Mouse (Mus musculus): ENCODE results near the gene Gm10134. TPM values are rescaled to one million over a fixed set of nuclear protein-coding genes. Genes with fewer than 3 reads are reported as not detected.

Gm10134 gene
- polyA plus RNA-seq, 1 experiment from 2014 or later: 10.3 TPM

DNA sequence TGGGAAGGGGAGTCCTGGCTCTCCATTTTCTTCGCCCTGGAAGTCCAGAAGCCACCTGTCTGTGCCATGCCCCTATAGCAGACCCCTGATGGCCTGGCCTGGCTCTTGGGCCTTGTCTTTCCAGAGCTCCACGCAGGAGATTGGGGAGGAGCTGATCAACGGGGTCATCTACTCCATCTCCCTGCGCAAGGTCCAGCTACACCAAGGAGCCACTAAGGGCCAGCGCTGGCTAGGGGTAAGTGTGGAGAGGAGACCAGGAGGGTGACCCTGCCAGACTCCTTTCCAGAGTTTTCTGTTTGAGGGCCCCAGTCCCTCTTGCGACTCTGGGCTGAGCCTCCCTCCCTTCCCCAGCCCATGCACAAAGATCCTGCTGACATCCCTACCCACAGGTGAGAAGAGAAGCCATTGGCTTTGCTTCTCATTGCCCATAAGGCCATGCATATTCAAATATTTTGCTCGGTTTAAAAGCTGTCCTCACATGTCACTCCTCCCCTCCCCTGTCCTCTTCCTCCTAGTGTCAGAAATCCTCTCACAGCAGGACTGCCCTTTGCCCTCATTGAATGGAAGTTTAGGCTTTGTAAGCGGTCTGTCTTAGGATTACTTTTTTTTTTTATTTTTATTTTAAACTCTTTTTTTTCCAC, 34.8 kb downstream of the Gm10134 start:
- no peaks in the 10 kb centered on the region for H3K27me3 ChIP-seq (replicated peaks; ENCODE audit: control insufficient read depth, insufficient read depth, low read length)
- H3K4me3 ChIP-seq (ENCODE audit: low read length): no peak overlapping the region
- peaks cover 8% of the 10 kb centered on the region; the same call in 1 of the 2 replicates for H3K36me3 ChIP-seq (ENCODE audit: control insufficient read depth, insufficient read depth, low read length)
- no peak for ATAC-seq
- H3K4me1 ChIP-seq (ENCODE audit: control insufficient read depth, insufficient read depth, low read length): peaks cover 53% of the 10 kb centered on the region
- no peak overlapping the region for H3K27ac ChIP-seq (ENCODE audit: low read length)
- no peaks in the 10 kb centered on the region for H3K9me3 ChIP-seq (ENCODE audit: control insufficient read depth, low read length)
- 79% methylated on average over 8 of the region's 8 CpGs for WGBS
- H3K4me2 ChIP-seq (ENCODE audit: low read depth, low read length): no peak overlapping the region
- H3K9ac ChIP-seq (ENCODE audit: low read depth, low read length): 0 out of 2 replicates have a peak overlapping the region, but pooled peaks have one; percentile 38

- no peaks in the 10 kb centered on the region for H3K9me3 ChIP-seq (ENCODE audit: control insufficient read depth, low read length)
- H3K9ac ChIP-seq (ENCODE audit: low read depth, low read length): no peak overlapping the region
- H3K4me2 ChIP-seq (ENCODE audit: low read depth, low read length): no peak overlapping the region
- H3K27ac ChIP-seq (ENCODE audit: low read length): no peak overlapping the region
- no peaks in the 10 kb centered on the region for H3K27me3 ChIP-seq (replicated peaks; ENCODE audit: control insufficient read depth, insufficient read depth, low read length)
- ATAC-seq: no peak
- no peak overlapping the region for H3K4me3 ChIP-seq (ENCODE audit: low read length)
- 94% methylated on average over 8 of the region's 8 CpGs for WGBS
- H3K36me3 ChIP-seq (ENCODE audit: control insufficient read depth, insufficient read depth, low read length): peaks cover 12% of the 10 kb centered on the region
- peaks cover 21% of the 10 kb centered on the region for H3K4me1 ChIP-seq (ENCODE audit: control insufficient read depth, insufficient read depth, low read length)
Observed at GRCm38 (mm10) chr2:28543894-28544293, 38.0 kb downstream of the Gm10134 start.

GRCm38 (mm10) chr2:28545976-28546375, 40.1 kb downstream of the Gm10134 start:
- Histone ChIP-seq H3K4me3 (ENCODE audit: low read length) (no peak overlapping the region), H3K36me3 (ENCODE audit: control insufficient read depth, insufficient read depth, low read length) (peaks cover 17% of the 10 kb centered on the region), H3K27me3 (replicated peaks; ENCODE audit: control insufficient read depth, insufficient read depth, low read length) (no peaks in the 10 kb centered on the region), H3K4me2 (ENCODE audit: low read depth, low read length) (no peak overlapping the region), H3K27ac (ENCODE audit: low read length) (no peak overlapping the region), H3K4me1 (ENCODE audit: control insufficient read depth, insufficient read depth, low read length) (peaks cover under 1% of the 10 kb centered on the region; the same call in 1 of the 2 replicates), H3K9me3 (ENCODE audit: control insufficient read depth, low read length) (no peaks in the 10 kb centered on the region), H3K9ac (ENCODE audit: low read depth, low read length) (peak overlapping the region; percentile 14; the same call in 1 of the 2 replicates)
- no peak for ATAC-seq

- Histone ChIP-seq H3K4me2 (ENCODE audit: low read depth, low read length) (no peak overlapping the region), H3K9me3 (ENCODE audit: control insufficient read depth, low read length) (no peaks in the 10 kb centered on the region), H3K27me3 (replicated peaks; ENCODE audit: control insufficient read depth, insufficient read depth, low read length) (no peaks in the 10 kb centered on the region), H3K36me3 (ENCODE audit: control insufficient read depth, insufficient read depth, low read length) (peaks cover 17% of the 10 kb centered on the region), H3K4me1 (ENCODE audit: control insufficient read depth, insufficient read depth, low read length) (no peaks in the 10 kb centered on the region; the same call in 1 of the 2 replicates), H3K27ac (ENCODE audit: low read length) (no peak overlapping the region), H3K4me3 (ENCODE audit: low read length) (no peak overlapping the region), H3K9ac (ENCODE audit: low read depth, low read length) (no peak overlapping the region)
- no peak for ATAC-seq
- WGBS: 78% methylated on average over 6 of the region's 6 CpGs
Observed at GRCm38 (mm10) chr2:28546560-28546959, 40.7 kb downstream of the Gm10134 start.

DNA sequence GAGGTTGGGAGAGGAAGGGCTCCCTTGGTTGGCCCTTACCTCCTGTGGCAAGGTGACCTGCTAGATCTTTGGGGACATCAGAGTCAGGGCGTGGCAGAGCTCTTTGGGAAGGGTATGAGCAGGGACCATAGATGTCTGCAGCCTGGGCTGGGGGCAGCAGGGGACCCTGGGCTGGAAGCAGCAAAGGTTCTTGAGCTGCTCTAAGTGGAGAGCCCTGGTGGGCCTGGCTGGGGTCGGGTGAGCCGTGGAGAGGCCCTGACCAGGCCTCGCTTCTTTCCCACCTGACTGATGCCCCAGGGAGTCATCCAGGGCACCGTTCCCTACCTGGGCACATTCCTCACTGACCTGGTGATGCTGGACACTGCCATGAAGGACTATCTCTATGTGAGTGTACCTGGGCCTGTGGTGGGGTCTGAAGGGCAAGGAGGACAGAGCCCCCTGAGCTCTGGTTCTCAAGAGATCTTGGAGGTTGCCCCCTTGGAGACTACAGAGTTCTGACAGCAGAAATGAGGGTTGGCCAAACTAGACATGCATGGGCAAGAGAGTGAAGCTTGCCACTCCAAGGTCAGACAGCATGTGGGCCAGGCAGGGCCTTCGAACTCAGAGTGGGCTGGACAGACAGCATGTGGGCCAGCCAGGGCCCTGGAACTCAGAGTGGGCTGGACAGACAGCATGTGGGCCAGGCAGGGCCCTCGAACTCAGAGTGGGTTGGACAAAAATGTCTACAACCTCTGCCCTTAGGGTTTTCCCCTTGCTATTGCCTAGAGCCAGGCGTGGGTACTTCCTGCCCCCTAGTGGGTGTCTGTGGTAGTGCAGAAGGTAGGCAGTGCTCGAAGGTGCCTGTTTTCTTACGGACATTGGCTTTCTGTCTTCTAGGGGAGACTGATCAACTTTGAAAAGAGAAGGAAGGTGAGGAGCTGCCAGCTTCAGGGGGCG, 41.6 kb downstream of the Gm10134 start:
- H3K9ac ChIP-seq (ENCODE audit: low read depth, low read length): no peak overlapping the region
- ATAC-seq: peak; percentile 65
- H3K36me3 ChIP-seq (ENCODE audit: control insufficient read depth, insufficient read depth, low read length): peaks cover 25% of the 10 kb centered on the region
- H3K27ac ChIP-seq (ENCODE audit: low read length): no peak overlapping the region
- no peaks in the 10 kb centered on the region for H3K4me1 ChIP-seq (ENCODE audit: control insufficient read depth, insufficient read depth, low read length)
- no peaks in the 10 kb centered on the region for H3K9me3 ChIP-seq (ENCODE audit: control insufficient read depth, low read length)
- H3K27me3 ChIP-seq (replicated peaks; ENCODE audit: control insufficient read depth, insufficient read depth, low read length): no peaks in the 10 kb centered on the region
- no peak overlapping the region for H3K4me3 ChIP-seq (ENCODE audit: low read length)
- no peak overlapping the region for H3K4me2 ChIP-seq (ENCODE audit: low read depth, low read length)
- WGBS: 52% methylated on average over 11 of the region's 11 CpGs

DNA sequence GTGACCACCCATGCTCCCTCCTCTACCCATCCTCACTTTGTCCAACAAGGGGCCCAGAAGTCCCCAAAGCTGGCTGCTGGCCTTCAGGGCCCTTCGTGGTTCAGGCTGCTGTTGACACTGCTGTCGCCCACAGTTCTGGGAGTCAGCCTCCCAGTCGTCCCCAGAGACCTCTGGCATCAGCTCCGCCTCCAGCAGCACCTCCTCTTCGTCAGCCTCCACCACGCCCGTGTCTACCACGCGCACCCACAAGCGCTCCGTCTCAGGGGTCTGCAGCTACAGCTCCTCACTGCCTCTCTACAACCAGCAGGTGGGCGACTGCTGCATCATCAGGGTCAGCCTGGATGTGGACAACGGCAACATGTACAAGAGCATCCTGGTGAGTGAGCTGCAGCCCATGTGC, 43.3 kb downstream of the Gm10134 start:
- H3K4me3 ChIP-seq (ENCODE audit: low read length): no peak overlapping the region
- 90% methylated on average over 13 of the region's 13 CpGs for WGBS
- no peaks in the 10 kb centered on the region for H3K9me3 ChIP-seq (ENCODE audit: control insufficient read depth, low read length)
- no peaks in the 10 kb centered on the region for H3K27me3 ChIP-seq (replicated peaks; ENCODE audit: control insufficient read depth, insufficient read depth, low read length)
- H3K27ac ChIP-seq (ENCODE audit: low read length): no peak overlapping the region
- no peak overlapping the region for H3K4me2 ChIP-seq (ENCODE audit: low read depth, low read length)
- peaks cover 24% of the 10 kb centered on the region for H3K36me3 ChIP-seq (ENCODE audit: control insufficient read depth, insufficient read depth, low read length)
- H3K4me1 ChIP-seq (ENCODE audit: control insufficient read depth, insufficient read depth, low read length): no peaks in the 10 kb centered on the region
- ATAC-seq: no peak
- H3K9ac ChIP-seq (ENCODE audit: low read depth, low read length): no peak overlapping the region

GRCm38 (mm10) chr2:28552301-28552700, 46.4 kb downstream of the Gm10134 start:
- Histone ChIP-seq H3K4me3 (ENCODE audit: low read length) (no peak overlapping the region), H3K4me2 (ENCODE audit: low read depth, low read length) (no peak overlapping the region), H3K9me3 (ENCODE audit: control insufficient read depth, low read length) (no peaks in the 10 kb centered on the region), H3K4me1 (ENCODE audit: control insufficient read depth, insufficient read depth, low read length) (no peaks in the 10 kb centered on the region), H3K27me3 (replicated peaks; ENCODE audit: control insufficient read depth, insufficient read depth, low read length) (no peaks in the 10 kb centered on the region), H3K27ac (ENCODE audit: low read length) (no peak overlapping the region), H3K9ac (ENCODE audit: low read depth, low read length) (no peak overlapping the region), H3K36me3 (ENCODE audit: control insufficient read depth, insufficient read depth, low read length) (peaks cover 20% of the 10 kb centered on the region)
- ATAC-seq: no peak
- WGBS: 93% methylated on average over 5 of the region's 5 CpGs

Other genes starting within 250 kb of the Gm10134 start
- 2.1 and 2.3 TPM in 2 replicates for gene Ppp1r26, start 59.3 kb upstream of the Gm10134 start, polyA plus RNA-seq (2015; fragmentation: Nextera tagmentation; extraction: Ambion mirVana)
- 0.23 TPM in 1 of 2 replicates, not detected in the other for gene 1700007K13Rik, start 39.8 kb upstream of the Gm10134 start, polyA plus RNA-seq (2015; fragmentation: Nextera tagmentation; extraction: Ambion mirVana)
- gene Mrps2, start 38.0 kb upstream of the Gm10134 start, polyA plus RNA-seq (2015; fragmentation: Nextera tagmentation; extraction: Ambion mirVana): 61.1 and 66.9 TPM in 2 replicates
- gene Gbgt1, start 9.2 kb upstream of the Gm10134 start, polyA plus RNA-seq (2015; fragmentation: Nextera tagmentation; extraction: Ambion mirVana): 4.4 and 4.6 TPM in 2 replicates
- 19.1 and 21.5 TPM in 2 replicates for gene Ralgds, start 7.0 kb downstream of the Gm10134 start, polyA plus RNA-seq (2015; fragmentation: Nextera tagmentation; extraction: Ambion mirVana)
- 383 and 542 TPM in 2 replicates for gene Cel, start 57.3 kb downstream of the Gm10134 start, polyA plus RNA-seq (2015; fragmentation: Nextera tagmentation; extraction: Ambion mirVana)
- 27.5 and 32.2 TPM in 2 replicates for gene Gtf3c5, start 77.7 kb downstream of the Gm10134 start, polyA plus RNA-seq (2015; fragmentation: Nextera tagmentation; extraction: Ambion mirVana)
- gene Gfi1b, start 115.9 kb downstream of the Gm10134 start, polyA plus RNA-seq (2015; fragmentation: Nextera tagmentation; extraction: Ambion mirVana): 1.1 and 2.5 TPM in 2 replicates
- gene Tsc1, start 135.1 kb downstream of the Gm10134 start, polyA plus RNA-seq (2015; fragmentation: Nextera tagmentation; extraction: Ambion mirVana): 12.6 and 13.8 TPM in 2 replicates
- gene Spaca9, start 193.6 kb downstream of the Gm10134 start, polyA plus RNA-seq (2015; fragmentation: Nextera tagmentation; extraction: Ambion mirVana): 0.50 and 1.1 TPM in 2 replicates
- 0.22 and 0.35 TPM in 2 replicates for gene Ak8, start 194.1 kb downstream of the Gm10134 start, polyA plus RNA-seq (2015; fragmentation: Nextera tagmentation; extraction: Ambion mirVana)

Data from intestine, embryonic 16.5 days (tissue).